Mouse (Mus musculus) central nervous system, embryonic 11.5 days (tissue): ENCODE measurements around the gene Hpd. TPM values are rescaled to one million over a fixed set of nuclear protein-coding genes. Genes with fewer than 3 reads are reported as not detected.

Experiments
- polyA plus RNA-seq: library from polyadenylated mRNA; depleted of rRNA; stranded (reverse); fragments of >200 nt; gene quantifications from 2 replicates; pipeline ENCODE4 v1.2.3, GENCODE M21; 2012; rRNA removed

The Hpd gene
- 0.22 and 0.25 TPM in 2 replicates for polyA plus RNA-seq

DNA sequence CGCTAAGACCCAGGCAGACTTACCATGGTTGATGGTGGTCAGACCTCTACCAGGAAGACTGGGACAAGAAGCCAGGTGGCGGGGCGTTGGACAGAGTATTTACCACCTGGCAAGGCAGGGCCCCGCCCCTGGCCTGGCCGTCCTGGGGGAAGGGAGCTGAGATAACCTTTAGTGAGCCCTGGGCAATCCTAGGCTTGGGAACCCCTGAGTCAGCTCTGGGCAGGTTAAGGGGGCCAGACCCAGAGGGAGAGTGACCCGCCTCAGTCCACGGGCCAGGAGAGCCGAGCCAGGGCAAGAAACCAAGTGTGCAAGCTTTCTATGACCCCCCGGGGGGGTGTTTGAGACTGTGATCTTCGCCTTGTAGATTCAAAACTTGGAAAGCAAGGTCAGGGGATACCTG is at the start of gene Hpd:
Gene Hpd (minus strand): TSS at position 77 of the 400 bp plus-strand sequence.

DNA sequence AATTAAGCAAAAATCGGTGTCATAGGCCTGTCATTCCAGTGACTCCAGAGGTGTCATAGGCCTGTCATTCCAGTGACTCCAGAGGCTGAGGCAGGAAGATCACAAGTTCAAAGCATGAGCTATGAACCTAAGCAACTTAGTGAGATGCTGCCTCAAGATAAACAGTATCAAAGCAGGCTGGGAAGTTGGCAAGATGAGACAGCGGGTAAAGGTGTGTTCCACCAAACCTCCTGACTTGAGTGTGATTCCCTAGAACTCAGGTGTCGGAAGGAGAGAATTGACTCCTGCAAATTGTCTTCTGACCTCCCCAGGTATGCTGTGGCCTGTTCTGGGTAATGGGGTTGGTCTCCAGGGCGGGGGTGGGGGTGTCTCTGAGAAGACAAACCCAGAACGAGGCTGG is 13.2 kb downstream of the Hpd start, which contains the start of gene Psmd9:
Gene Psmd9 (plus strand): TSS at position 130 of the 400 bp plus-strand sequence.

DNA sequence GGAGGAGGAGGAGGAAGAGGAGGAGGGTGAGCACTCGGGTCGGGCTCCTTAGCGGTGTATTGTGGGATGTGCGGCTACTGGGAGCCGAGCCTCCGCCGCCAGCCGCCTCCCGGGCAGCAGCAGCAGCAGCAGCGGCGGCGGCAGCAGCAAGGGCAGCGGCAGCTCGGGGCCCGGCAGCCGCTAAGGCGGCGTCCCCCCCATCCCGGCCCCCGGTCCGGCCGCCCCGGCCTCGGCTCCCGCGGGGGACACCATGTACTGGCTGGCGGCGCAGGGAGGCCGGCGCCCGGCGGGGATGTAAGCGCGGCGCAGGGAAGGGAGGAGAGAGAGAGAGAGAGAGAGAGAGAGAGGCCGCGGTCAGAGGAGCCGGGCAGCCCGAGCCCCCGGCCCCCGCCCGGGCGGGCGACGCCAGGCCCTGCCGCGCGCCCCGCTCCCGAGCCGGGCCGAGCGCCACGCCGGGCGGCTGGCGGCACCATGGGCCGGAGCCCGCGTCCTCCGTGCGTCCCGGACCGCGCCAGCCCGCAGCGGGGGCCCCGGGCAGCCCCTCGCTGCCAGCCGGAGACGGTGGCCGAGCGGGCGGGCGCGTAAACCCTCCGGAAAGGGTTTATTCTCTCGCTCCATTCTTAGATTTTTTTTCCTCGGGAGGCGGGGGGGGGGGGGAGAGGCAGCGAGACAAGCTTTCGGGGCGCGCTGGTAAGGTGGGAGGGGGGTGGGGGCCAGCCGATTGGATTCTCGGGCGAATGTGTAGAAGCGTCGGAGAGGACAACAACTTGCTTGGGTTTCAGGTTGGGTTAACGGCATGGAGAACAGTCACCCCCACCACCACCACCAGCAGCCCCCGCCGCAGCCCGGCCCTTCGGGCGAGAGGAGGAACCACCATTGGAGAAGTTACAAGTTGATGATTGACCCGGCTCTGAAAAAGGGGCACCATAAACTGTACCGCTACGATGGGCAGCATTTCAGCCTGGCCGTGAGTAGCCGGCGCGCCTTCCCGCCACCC is 40.1 kb downstream of the Hpd start, which contains the start of gene Setd1b:
Gene Setd1b (plus strand): TSS at position 33 of the 997 bp plus-strand sequence.

DNA sequence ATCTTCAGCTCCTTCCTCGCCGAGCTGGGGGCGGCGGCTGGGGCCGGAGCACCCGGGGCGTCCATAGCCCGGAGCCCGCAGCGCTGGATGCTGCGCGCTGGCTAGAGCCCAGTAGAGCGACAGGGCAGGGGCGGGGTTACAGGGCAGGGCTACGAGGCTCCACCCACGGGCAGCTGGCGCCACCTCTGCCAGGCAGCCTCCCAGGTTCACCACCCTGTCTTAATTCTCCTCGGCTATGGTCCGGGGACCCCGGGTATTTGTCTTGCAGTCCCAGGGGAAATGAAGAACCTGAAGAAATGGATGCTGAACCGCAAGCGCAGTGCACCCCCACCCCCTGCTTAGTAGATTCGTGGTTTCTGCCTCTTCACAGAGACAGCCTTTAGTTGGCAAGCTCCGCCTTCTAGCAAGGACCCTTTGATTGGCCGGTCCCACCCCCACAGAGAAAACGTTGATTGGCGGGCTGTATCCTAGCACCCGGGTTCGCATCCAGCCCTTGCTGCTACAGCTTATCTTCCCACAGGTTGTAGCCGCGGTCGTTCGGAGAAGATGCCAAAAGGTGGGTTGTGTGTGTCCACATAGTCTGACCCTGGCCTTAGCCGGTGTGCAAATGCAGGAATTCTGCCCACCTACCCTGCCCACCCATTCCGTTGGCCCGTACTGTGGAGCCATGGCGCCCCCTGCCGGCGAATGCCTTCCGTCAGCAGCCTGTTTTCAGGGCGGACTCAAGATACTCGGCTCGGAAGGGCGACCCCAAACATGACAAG is 50.0 kb downstream of the Hpd start, which contains the start of gene Rhof:
Gene Rhof (minus strand): TSS at position 385 of the 764 bp plus-strand sequence.

Other genes with a start within 250 kb of the Hpd start
- 63.0 and 143 TPM in 2 replicates for gene Kdm2b, start 192.9 kb downstream of the Hpd start, polyA plus RNA-seq
- 5.3 and 11.2 TPM in 2 replicates for gene Orai1, start 167.7 kb downstream of the Hpd start, polyA plus RNA-seq
- 0.06 and 0.72 TPM in 2 replicates for gene Morn3, start 135.7 kb downstream of the Hpd start, polyA plus RNA-seq
- gene Tmem120b, start 114.3 kb downstream of the Hpd start, polyA plus RNA-seq = 6.3 and 11.1 TPM in 2 replicates
- gene Rhof, start 50.0 kb downstream of the Hpd start, polyA plus RNA-seq = 2.1 and 3.3 TPM in 2 replicates
- gene Setd1b, start 40.5 kb downstream of the Hpd start, polyA plus RNA-seq = 14.5 and 14.8 TPM in 2 replicates
- 38.8 and 63.0 TPM in 2 replicates for gene Psmd9, start 13.3 kb downstream of the Hpd start, polyA plus RNA-seq
- 4.6 and 5.1 TPM in 2 replicates for gene Wdr66, start 69.4 kb upstream of the Hpd start, polyA plus RNA-seq
- 52.3 and 57.0 TPM in 2 replicates for gene Bcl7a, start 161.1 kb upstream of the Hpd start, polyA plus RNA-seq
- gene Mlxip, start 212.1 kb upstream of the Hpd start, polyA plus RNA-seq = 19.9 and 27.5 TPM in 2 replicates